Mouse (Mus musculus) megakaryocyte, embryonic 14.5 days (primary cell): ENCODE data around the gene Neurog3.

Experiments
- FLI1 ChIP-seq: IDR thresholded peaks from 2 replicates; pipeline ENCODE4 v1.6.1; 2012; ENCODE audit warnings: low read length, inconsistent platforms, mixed read lengths
- GATA1 ChIP-seq: IDR thresholded peaks from 3 replicates; pipeline ENCODE4 v1.6.1; 2012; ENCODE audit warnings: mixed read lengths, low read length, inconsistent platforms, borderline replicate concordance

DNA sequence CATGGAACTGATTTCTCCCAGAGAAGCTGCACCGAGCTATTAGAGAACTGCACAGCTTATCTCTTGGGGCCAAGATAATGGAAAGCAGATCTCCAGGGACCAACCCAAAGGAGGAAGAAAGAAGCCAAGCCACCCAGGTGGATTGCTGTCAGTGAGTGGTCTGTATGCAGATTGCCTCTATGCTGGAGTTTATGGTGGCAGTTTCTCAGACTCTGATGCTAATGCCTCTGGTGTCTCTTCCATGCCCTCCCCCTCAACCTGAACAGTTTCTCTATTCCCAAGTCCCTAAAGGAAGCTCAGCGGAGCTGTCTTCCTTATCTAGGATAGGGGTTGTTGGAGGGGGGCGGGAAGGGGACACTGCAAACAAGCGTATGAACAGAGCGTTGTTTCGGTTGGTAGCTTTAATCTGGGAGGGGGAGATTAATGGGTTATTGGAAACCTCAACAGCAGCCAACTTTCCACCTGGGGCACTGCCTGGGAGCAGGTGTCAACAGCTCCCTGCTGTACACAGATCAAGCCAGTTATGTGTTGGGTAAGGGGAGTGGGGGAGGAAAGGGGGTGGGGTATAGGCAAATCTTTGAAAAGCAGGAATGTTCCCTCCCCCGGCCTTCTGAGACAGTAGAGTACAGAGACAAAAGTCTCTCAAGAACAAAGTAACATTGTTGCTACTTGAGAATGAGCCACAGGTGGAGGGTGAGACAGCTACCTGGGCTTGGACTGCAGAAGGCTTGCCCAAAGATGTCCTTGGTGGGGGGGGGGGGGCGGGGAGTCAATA lies 3.0 kb downstream of the Neurog3 start:
- no peak for TF ChIP-seq GATA1
- no peak for TF ChIP-seq FLI1
